Mouse (Mus musculus): Measurements from ENCODE around the gene Ogfod2. TPM values are rescaled to one million over a fixed set of nuclear protein-coding genes. Genes with fewer than 3 reads are reported as not detected.

Ogfod2 gene
- total RNA-seq, 2 experiments from 2014 or later = 9.0 to 11.2 TPM

- DNase-seq (ENCODE audit: low spot score in 2 of 2) = no peak
These were observed 36.9 kb downstream of the Ogfod2 start for GRCm38 (mm10) chr5:124149028-124149427.

DNA sequence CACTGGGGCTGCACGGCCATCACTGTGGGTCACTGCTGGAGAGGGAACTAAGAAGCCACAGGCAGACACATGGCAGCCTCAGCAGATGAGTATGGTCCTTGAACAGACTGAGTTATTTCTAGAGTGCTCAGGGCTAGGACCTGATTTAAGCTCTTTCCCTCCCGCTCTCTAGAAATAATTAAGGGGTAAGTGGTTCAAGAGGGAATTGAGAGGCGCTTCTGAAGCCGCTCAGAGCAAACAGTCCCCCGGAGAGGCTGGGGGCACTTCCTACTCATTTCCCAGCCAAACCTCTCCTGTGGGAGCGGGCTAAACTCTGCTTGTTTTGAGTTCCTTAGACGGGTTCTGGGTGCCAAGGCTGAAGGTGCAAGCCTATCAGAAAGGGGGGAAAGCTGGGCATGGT is 38.8 kb downstream of the Ogfod2 start:
- DNase-seq (ENCODE audit: low spot score in 2 of 2) = no peak

DNA sequence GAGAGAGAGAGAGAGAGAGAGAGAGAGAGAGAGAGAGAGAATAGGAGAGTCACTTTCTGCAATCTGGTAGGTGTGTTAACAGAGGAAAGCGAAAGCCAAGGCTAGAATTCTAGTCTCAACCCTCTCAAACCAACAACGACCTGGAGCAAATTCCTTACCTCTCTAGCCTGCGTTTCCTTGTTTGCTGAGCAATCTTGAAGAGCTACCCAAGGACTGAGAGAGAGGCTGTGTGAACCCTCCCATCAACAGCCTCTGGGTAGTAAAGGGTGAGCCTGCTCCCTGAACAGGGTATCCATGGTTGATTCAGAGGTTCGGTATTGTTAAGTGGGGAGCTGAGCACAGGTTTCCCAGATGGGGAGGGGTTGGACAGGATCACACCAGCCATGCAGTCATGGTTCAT is 40.6 kb downstream of the Ogfod2 start:
- no peak for DNase-seq (ENCODE audit: low spot score in 2 of 2)

DNA sequence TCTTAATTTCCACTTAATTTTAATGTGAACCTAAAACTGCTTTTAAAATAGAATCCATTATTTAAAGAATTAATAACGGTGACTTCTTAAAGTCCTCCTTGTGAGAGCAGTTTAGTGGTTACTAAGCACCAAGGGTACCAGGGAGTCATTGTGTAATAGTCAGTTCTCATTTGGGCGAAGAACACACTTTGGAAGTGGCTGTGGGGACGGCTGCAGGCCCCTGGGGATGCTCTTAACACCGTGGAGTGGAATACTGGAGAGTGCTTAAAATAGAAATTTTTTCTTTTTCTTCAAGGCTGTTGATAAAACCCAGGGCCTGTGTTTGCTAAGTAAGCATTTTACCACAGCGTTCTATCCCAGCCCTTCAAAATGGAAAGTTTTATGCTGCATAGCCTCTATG is 43.8 kb downstream of the Ogfod2 start:
- no peak for DNase-seq (ENCODE audit: low spot score in 2 of 2)

DNA sequence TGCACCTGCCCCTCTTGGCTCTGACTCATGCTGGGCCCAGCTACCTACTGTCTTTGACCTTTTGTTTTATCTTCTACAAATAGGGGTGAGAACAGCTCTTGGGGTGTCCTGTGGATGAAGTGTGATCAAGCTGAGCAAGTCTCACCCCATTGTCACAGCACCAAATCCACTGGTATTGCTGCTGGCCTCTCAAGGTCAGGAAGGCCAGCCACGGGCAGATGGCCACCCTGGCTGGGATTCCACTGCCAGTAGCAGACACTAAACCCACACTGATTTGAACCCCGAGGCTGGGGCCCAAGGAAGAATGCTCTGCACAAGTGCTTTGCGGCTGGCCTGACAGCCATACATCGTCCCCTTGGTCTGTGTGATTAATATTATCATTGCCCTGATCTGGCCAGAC is 46.2 kb downstream of the Ogfod2 start:
- DNase-seq (ENCODE audit: low spot score in 2 of 2) = no peak

- DNase-seq (ENCODE audit: low spot score in 2 of 2) = no peak
These were observed 47.4 kb downstream of the Ogfod2 start for GRCm38 (mm10) chr5:124159453-124159852.

GRCm38 (mm10) chr5:124161831-124162230 is 49.7 kb downstream of the Ogfod2 start:
- DNase-seq (ENCODE audit: low spot score in 2 of 2) = no peak

DNA sequence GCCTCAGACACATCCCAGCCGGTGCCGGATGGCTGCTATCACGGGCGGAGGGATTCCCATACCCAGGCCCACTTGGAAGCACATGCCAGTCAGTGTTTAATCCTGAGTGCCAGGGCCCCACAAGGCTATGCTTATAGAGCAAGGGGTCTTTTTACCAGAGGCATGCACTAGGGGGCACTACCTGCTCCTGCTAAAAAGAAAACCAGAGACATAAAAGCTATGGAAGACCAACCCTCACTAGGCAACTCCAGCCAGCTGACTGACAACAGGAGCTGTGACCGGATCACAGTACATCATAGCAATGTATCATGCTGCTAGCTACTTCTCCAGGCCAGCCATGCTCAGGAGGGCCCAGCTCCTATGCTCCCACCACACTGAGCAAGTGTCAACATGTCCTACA is 50.5 kb downstream of the Ogfod2 start:
- peak in 1 of 2 experiments; percentile 72 for DNase-seq (ENCODE audit: low spot score in 2 of 2)

DNA sequence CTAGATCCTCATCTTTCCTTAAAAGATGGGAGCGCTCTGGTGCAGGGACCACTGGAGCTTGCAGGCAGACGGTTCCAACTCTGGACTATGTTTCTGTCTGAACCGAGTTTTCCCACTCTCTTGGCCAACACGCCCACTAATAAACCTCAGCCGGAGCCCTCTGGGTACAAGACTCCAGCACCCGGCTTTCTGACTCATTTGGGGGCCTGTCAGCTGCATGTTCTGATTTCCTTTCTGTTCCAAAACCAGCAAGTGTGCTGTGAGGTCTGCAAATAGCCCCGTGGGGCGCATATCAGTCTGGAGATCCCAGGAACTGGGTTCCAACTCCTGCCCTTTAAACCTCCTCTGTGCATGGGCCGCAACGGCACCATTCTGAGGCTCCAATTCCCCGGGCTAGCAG is 51.3 kb downstream of the Ogfod2 start:
- no peak for DNase-seq (ENCODE audit: low spot score in 2 of 2)

Other genes with a start within 250 kb of the Ogfod2 start
- 1 to 10 TPM in 1 of 2 experiments, under 1 TPM in 1; 0.96 to 1.8 TPM for gene Hcar2, start 246.8 kb upstream of the Ogfod2 start, total RNA-seq (2021)
- 1 to 10 TPM; 1.4 to 3.3 TPM for gene Hcar1, start 232.3 kb upstream of the Ogfod2 start, total RNA-seq (2021)
- gene Denr, start 205.1 kb upstream of the Ogfod2 start, total RNA-seq (2021) = 10 to 100 TPM; 59.8 to 66.3 TPM
- gene Gm43518, start 184.9 kb upstream of the Ogfod2 start, total RNA-seq (2021) = under 1 TPM in 1 of 2 experiments, not detected in 1; 0.69 TPM
- 1 to 10 TPM; 2.5 to 4.1 TPM for gene Ccdc62, start 181.6 kb upstream of the Ogfod2 start, total RNA-seq (2021)
- 1 to 10 TPM; 5.5 to 6.6 TPM for gene Hip1r, start 138.7 kb upstream of the Ogfod2 start, total RNA-seq (2021)
- 10 to 100 TPM; 24.4 to 29.3 TPM for gene Vps37b, start 80.0 kb upstream of the Ogfod2 start, total RNA-seq (2021)
- 1 to 10 TPM; 5.2 to 6.1 TPM for gene Abcb9, start 16.5 kb upstream of the Ogfod2 start, total RNA-seq (2021)
- gene Arl6ip4, start 3.8 kb downstream of the Ogfod2 start, total RNA-seq (2021) = 10 to 100 TPM; 69.9 to 76.4 TPM
- 10 to 100 TPM; 24.7 to 28.9 TPM for gene Pitpnm2, start 137.5 kb downstream of the Ogfod2 start, total RNA-seq (2021)
- 1 to 10 TPM; 7.7 to 9.7 TPM for gene Mphosph9, start 215.7 kb downstream of the Ogfod2 start, total RNA-seq (2021)
- gene 2810006K23Rik, start 215.8 kb downstream of the Ogfod2 start, total RNA-seq (2021) = 10 to 100 TPM in 1 of 2 experiments, 1 to 10 TPM in 1; 9.8 to 11.5 TPM